Mouse (Mus musculus): ENCODE results near the gene Satb1. TPM values are rescaled to one million over a fixed set of nuclear protein-coding genes. Genes with fewer than 3 reads are reported as not detected.

The Satb1 gene
- polyA plus RNA-seq, 1 experiment: 0.03 TPM

DNA sequence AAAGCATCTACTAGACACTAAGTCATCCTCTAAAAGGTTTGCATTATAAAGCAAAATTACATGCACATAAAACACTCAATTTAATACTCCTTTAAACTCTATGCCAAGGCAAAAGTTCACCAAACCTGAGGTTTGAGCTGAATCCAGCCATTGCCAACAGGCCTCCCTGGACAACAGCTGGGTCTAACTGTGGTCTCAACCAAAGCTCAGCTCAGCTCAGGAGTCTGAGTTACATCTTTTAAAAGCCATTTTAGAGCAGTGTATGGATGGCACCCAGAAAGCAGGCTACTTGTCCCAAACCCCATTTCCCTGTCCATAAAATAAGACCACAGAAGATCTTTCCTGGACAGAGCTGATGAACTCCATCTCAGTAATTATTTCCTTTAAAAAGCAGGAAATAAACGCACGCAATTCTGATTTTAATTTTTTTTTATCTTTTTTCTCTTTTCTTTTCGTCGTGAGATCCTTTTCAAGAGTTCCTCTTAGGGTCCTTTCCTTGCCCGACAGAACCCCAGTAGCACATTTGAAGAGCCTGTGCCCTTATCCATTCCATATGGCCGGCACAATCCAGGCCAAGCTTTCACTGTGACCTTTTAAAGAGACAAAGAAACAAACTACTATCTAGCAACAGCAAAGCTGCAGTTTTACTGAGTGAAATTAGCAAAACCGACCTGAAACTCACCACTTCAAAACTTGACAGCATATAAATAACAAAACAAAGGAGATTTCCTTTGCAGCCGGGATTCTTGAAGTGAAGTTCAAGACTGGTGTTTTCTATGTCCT lies 21.8 kb downstream of the Satb1 start:
- Histone ChIP-seq H3K9me3 (ENCODE audit: control insufficient read depth, low read length) (no peaks in the 10 kb centered on the region), H3K4me3 (replicated peaks) (no peak overlapping the region), H3K4me1 (ENCODE audit: control insufficient read depth) (no peaks in the 10 kb centered on the region; the same call in 1 of the 2 replicates), H3K27me3 (ENCODE audit: control insufficient read depth) (peaks cover 42% of the 10 kb centered on the region), H3K36me3 (ENCODE audit: control insufficient read depth) (no peaks in the 10 kb centered on the region)
- TF ChIP-seq GATA1 (IDR thresholded peaks at IDR 0.05; ENCODE audit: low read length): no peak
- TF ChIP-seq TAL1 (IDR thresholded peaks at IDR 0.05; ENCODE audit: low read length): no peak

DNA sequence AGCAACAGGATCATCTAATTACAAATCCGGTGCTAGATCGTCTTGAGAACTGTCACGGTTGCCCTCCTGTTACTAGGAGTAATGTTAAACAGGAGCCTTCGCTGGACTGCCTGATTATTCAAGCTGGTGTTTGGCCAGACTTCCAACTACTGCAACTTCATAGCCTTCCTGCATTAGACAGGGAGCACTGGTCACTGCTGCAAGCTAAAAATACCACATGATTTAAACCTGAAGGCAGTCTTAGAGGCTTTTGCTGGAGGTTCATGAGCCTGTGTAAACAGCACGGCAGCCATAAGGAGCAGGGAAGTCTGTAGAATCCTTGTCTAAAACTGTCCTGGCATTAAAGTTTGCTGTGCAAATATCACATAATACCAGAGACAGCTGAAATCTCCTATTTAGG lies 25.7 kb downstream of the Satb1 start:
- Histone ChIP-seq H3K4me1 (ENCODE audit: control insufficient read depth) (no peaks in the 10 kb centered on the region), H3K27me3 (ENCODE audit: control insufficient read depth) (peaks cover 17% of the 10 kb centered on the region), H3K4me3 (replicated peaks) (no peak overlapping the region), H3K9me3 (ENCODE audit: control insufficient read depth, low read length) (no peaks in the 10 kb centered on the region), H3K36me3 (ENCODE audit: control insufficient read depth) (no peaks in the 10 kb centered on the region)
- TF ChIP-seq TAL1 (IDR thresholded peaks at IDR 0.05; ENCODE audit: low read length) (no peak), GATA1 (IDR thresholded peaks at IDR 0.05; ENCODE audit: low read length) (no peak)

- Histone ChIP-seq H3K9me3 (ENCODE audit: control insufficient read depth, low read length) (no peaks in the 10 kb centered on the region), H3K36me3 (ENCODE audit: control insufficient read depth) (no peaks in the 10 kb centered on the region), H3K4me1 (ENCODE audit: control insufficient read depth) (no peaks in the 10 kb centered on the region), H3K4me3 (replicated peaks) (no peak overlapping the region), H3K27me3 (ENCODE audit: control insufficient read depth) (peaks cover 6% of the 10 kb centered on the region)
- TF ChIP-seq TAL1 (IDR thresholded peaks at IDR 0.05; ENCODE audit: low read length): no peak
- TF ChIP-seq GATA1 (IDR thresholded peaks at IDR 0.05; ENCODE audit: low read length): no peak
Observed at GRCm38 (mm10) chr17:51806124-51806960, 26.7 kb downstream of the Satb1 start.

- H3K4me1 ChIP-seq (ENCODE audit: control insufficient read depth): no peaks in the 10 kb centered on the region
- H3K4me3 ChIP-seq (replicated peaks): no peak overlapping the region
- no peaks in the 10 kb centered on the region for H3K9me3 ChIP-seq (ENCODE audit: control insufficient read depth, low read length)
- no peaks in the 10 kb centered on the region for H3K27me3 ChIP-seq (ENCODE audit: control insufficient read depth)
- no peaks in the 10 kb centered on the region for H3K36me3 ChIP-seq (ENCODE audit: control insufficient read depth)
- TF ChIP-seq TAL1 (IDR thresholded peaks at IDR 0.05; ENCODE audit: low read length): no peak
- TF ChIP-seq GATA1 (IDR thresholded peaks at IDR 0.05; ENCODE audit: low read length): no peak
Observed at GRCm38 (mm10) chr17:51800208-51800607, 32.9 kb downstream of the Satb1 start.

GRCm38 (mm10) chr17:51796459-51796858 lies 36.6 kb downstream of the Satb1 start:
- Histone ChIP-seq H3K4me1 (ENCODE audit: control insufficient read depth) (no peaks in the 10 kb centered on the region), H3K36me3 (ENCODE audit: control insufficient read depth) (no peaks in the 10 kb centered on the region), H3K4me3 (replicated peaks) (no peak overlapping the region), H3K27me3 (ENCODE audit: control insufficient read depth) (no peaks in the 10 kb centered on the region), H3K9me3 (ENCODE audit: control insufficient read depth, low read length) (no peaks in the 10 kb centered on the region)
- TF ChIP-seq GATA1 (IDR thresholded peaks at IDR 0.05; ENCODE audit: low read length) (no peak), TAL1 (IDR thresholded peaks at IDR 0.05; ENCODE audit: low read length) (no peak)

DNA sequence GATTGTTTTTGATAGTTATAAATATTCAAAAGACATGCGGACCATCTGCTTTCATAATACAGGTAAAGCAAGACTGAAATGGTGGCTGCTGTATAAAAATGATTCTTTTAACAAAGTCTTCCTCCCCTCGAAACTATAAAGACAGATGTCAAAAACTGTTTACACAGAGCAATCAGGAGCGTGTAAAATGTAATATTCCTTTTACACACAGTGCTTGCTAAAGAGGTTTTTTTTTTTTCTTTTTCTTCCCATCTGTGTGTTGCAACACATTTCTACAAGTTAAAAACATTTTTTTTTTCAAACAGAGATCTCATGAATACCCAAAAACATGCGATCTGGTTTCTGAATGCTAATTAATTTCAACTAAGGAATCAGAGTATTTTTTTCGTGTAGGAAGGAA lies 41.9 kb downstream of the Satb1 start:
- TF ChIP-seq TAL1 (IDR thresholded peaks at IDR 0.05; ENCODE audit: low read length): no peak
- no peak for TF ChIP-seq GATA1 (IDR thresholded peaks at IDR 0.05; ENCODE audit: low read length)
- Histone ChIP-seq H3K9me3 (ENCODE audit: control insufficient read depth, low read length) (no peaks in the 10 kb centered on the region), H3K27me3 (ENCODE audit: control insufficient read depth) (no peaks in the 10 kb centered on the region)

DNA sequence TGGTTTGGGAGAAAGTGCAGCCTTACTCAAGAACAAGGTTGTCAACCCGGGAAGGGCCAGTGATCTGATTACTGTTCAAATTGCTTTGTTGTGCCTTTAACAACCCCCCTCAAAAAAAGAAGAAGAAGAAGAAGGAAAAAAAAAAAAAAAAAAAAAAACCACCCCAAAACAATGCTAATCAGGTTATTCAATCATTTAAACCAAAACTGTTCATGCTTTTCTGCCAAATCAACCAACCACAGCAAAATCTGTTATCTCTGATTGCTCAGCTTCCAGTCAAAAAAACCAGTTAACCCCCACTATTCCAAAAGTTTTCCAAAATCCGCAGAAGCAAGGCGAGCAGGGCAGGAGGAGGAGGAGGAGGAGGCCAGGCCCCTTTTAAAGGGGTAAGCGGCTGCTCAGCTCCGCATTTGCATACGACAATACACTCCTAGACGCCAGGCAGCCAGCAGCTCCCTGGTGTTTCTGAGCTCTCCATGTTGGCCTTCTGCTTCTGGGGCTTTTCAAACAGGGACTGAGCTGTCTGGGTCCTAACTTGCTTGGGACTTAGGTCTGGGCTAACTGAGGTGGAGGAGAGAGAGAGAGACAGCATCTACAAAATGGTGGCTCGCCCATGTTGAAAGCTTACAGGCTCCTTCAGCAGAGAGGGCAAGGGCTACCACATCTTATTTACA lies 42.6 kb downstream of the Satb1 start:
- Histone ChIP-seq H3K36me3 (ENCODE audit: control insufficient read depth) (no peaks in the 10 kb centered on the region), H3K4me1 (ENCODE audit: control insufficient read depth) (no peaks in the 10 kb centered on the region), H3K9me3 (ENCODE audit: control insufficient read depth, low read length) (no peaks in the 10 kb centered on the region), H3K4me3 (replicated peaks) (no peak overlapping the region), H3K27me3 (ENCODE audit: control insufficient read depth) (no peaks in the 10 kb centered on the region)
- TF ChIP-seq TAL1 (IDR thresholded peaks at IDR 0.05; ENCODE audit: low read length): no peak
- no peak for TF ChIP-seq GATA1 (IDR thresholded peaks at IDR 0.05; ENCODE audit: low read length)

More for the DNA sequence above, 41.9 kb downstream of the Satb1 start:
- Histone ChIP-seq H3K4me1 (ENCODE audit: control insufficient read depth) (no peaks in the 10 kb centered on the region), H3K36me3 (ENCODE audit: control insufficient read depth) (no peaks in the 10 kb centered on the region), H3K4me3 (replicated peaks) (no peak overlapping the region)

GRCm38 (mm10) chr17:51789777-51790176 lies 43.3 kb downstream of the Satb1 start:
- H3K4me1 ChIP-seq (ENCODE audit: control insufficient read depth): no peaks in the 10 kb centered on the region
- TF ChIP-seq TAL1 (IDR thresholded peaks at IDR 0.05; ENCODE audit: low read length): no peak
- no peak for TF ChIP-seq GATA1 (IDR thresholded peaks at IDR 0.05; ENCODE audit: low read length)
- no peak overlapping the region for H3K4me3 ChIP-seq (replicated peaks)
- no peaks in the 10 kb centered on the region for H3K36me3 ChIP-seq (ENCODE audit: control insufficient read depth)
- no peaks in the 10 kb centered on the region for H3K9me3 ChIP-seq (ENCODE audit: control insufficient read depth, low read length)
- H3K27me3 ChIP-seq (ENCODE audit: control insufficient read depth): no peaks in the 10 kb centered on the region

GRCm38 (mm10) chr17:51789098-51789497 lies 44.0 kb downstream of the Satb1 start:
- TF ChIP-seq TAL1 (IDR thresholded peaks at IDR 0.05; ENCODE audit: low read length): no peak
- no peak for TF ChIP-seq GATA1 (IDR thresholded peaks at IDR 0.05; ENCODE audit: low read length)
- Histone ChIP-seq H3K36me3 (ENCODE audit: control insufficient read depth) (no peaks in the 10 kb centered on the region), H3K27me3 (ENCODE audit: control insufficient read depth) (no peaks in the 10 kb centered on the region), H3K4me1 (ENCODE audit: control insufficient read depth) (no peaks in the 10 kb centered on the region), H3K9me3 (ENCODE audit: control insufficient read depth, low read length) (no peaks in the 10 kb centered on the region), H3K4me3 (replicated peaks) (no peak overlapping the region)
